Mouse (Mus musculus) bone marrow macrophage, adult 2 months (primary cell): ENCODE results near the gene Pcyt2.

Experiments used
- CTCF ChIP-seq: IDR thresholded peaks from 2 replicates; pipeline ENCODE4 v1.5.1; 2012; ENCODE audit warnings: low read depth, mild to moderate bottlenecking, low read length, moderate library complexity
- POLR2A ChIP-seq: IDR thresholded peaks from 2 replicates; pipeline ENCODE4 v1.6.1; 2012; ENCODE audit warnings: mild to moderate bottlenecking, low read depth, low read length, borderline replicate concordance

- no peak for TF ChIP-seq POLR2A
- TF ChIP-seq CTCF = no peak
Measured at GRCm38 (mm10) chr11:120568324-120568723, 49.4 kb downstream of the Pcyt2 start.
